Mouse (Mus musculus) ovary, postnatal 36 days (tissue): Measurements from ENCODE around the gene Ap4b1.

Experiments
- DNase-seq: peaks from one replicate; pipeline ENCODE4 v3.0.0; 2022; ENCODE audit warnings: low spot score, mixed read lengths

Gene Ap4b1

GRCm38 (mm10) chr3:103857036-103857805 is 47.9 kb downstream of the Ap4b1 start:
- DNase-seq = no peak

- DNase-seq = no peak
Measured at GRCm38 (mm10) chr3:103857977-103858563, 48.8 kb downstream of the Ap4b1 start.

- DNase-seq = no peak
Measured at GRCm38 (mm10) chr3:103858881-103859801, 49.8 kb downstream of the Ap4b1 start, which contains the start of gene Ptpn22. TSS of gene Ptpn22 (plus strand) at chr3:103859795.

DNA sequence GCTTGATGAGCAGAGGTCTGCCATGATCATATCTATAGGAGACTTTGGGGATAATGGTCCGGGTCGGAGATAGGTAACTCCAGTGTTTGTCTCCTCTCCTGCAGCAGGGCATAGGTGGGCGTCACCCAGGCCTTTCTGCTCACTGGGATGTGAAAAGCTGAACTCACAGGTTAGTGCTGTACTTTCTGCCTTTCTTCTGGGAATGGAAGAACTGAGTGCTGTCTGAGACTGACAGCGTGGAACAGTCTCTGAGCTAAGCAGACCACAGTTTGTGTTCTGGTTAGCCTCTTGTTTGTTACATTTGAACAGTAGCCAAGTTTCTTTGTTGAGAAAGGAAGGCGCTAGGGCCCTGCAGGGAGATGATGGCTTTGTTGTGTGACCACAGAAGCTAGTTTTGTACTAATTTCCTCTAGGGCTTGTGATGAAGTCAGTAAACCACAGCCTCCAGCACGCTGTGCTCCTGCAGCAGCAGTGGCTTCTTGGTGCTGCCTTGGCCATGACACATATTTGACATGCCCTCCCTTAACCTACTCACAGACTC is 50.6 kb downstream of the Ap4b1 start:
- no peak for DNase-seq

DNA sequence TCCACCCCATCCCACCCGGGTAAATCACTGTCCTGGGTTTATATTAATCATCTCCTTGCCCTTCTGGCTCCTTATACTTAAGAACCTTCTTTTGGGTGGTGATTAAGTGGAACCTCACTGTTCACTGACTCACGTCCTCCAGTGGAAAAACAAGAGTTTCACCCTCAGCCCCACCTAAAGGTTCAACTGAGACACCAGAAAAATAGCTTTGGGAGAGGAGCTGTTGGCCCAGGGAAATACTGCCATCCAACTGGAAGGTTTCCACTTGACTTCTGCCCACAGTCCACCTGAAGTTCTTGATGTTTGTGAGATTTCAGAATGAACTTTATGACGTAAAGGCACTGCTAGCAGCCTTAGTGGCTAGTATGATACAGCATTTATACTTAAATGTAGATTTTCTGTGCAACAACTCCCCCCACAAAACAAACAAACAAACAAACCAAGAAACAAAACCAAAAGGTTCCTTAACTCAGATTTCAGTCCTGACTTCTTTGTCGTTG is 53.5 kb downstream of the Ap4b1 start:
- no peak for DNase-seq

- DNase-seq = no peak
Measured at GRCm38 (mm10) chr3:103864200-103864599, 54.9 kb downstream of the Ap4b1 start.

DNA sequence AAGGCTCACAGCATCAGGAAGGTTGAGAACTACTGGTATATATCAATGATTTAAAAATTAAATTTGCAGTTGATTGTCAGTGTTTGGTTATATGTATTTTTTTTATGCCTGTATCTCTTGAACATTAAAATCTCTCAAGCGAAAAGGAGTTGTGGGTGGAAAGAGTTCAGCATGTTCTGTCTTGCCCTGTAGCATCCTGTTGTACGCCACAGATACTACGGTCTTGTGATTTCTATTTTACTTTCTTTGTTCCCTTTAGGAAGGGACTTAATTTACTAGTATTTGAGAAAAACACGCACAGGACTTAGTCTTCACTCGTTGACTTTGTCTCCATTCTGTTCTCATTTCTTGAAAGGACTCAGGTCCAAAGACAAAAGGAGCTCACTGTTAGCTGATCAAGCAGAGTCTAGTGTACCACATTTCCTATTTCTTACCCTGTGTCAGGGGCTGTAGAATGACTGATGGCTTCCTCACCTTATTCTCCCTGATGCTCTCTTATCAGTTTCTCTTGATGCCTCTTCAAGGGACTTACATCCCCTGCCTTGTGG is 58.2 kb downstream of the Ap4b1 start:
- DNase-seq = no peak

GRCm38 (mm10) chr3:103868008-103868407 is 58.7 kb downstream of the Ap4b1 start:
- DNase-seq = no peak
